Mouse (Mus musculus) E14TG2a.4 (cell line): ENCODE measurements around the gene Lrrc61.

ENCODE experiments used
- CTCF ChIP-seq: conservative IDR thresholded peaks from 2 replicates; pipeline ENCODE4 v1.5.1; 2014; ENCODE audit warnings: low read length
- POU5F1 ChIP-seq: IDR thresholded peaks from 2 replicates; pipeline ENCODE4 v1.6.1; 2014; ENCODE audit warnings: low read length, borderline replicate concordance

DNA sequence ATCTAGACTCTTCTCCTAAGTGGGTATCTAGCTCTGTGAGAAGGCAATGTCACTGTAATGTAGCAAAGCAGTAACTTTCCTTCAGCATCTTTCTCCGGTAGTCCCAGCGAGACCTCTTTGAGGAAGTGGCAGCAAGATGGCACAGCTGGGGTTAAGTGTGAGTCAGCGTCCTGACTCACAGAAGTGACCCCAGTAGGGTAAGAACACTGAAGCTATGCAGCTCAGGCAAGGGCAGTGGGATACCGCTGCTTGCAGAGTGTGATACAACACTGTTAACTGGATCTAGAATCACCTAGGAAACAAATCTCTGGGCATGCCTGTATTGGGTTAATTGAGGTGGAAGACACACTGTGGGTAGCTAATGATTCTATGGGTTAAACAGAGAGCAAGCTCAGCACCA, 18.5 kb upstream of the Lrrc61 start:
- no peak for TF ChIP-seq CTCF
- no peak for TF ChIP-seq POU5F1
